Mouse (Mus musculus) thymus, adult 2 months (tissue): ENCODE measurements around the gene Taf1d. TPM values are rescaled to one million over a fixed set of nuclear protein-coding genes. Genes with fewer than 3 reads are reported as not detected.
A peak's percentile ranks its signal among the peaks of the same experiment; 100 is the strongest.

Source experiments
- DNase-seq: peaks from one replicate; pipeline ENCODE4 v3.0.0; 2021
- H3K27ac ChIP-seq: fragments of 200-500 bp; 2 replicates; pipeline ENCODE4 v1.5.1; 2012; ENCODE audit warnings: low read length, control low read depth; ENCODE audit not compliant: control insufficient read depth, insufficient read depth
- H3K27me3 ChIP-seq: fragments of 200-500 bp; 2 replicates; pipeline ENCODE4 v1.6.1; 2012; ENCODE audit warnings: mild to moderate bottlenecking, low read length, moderate library complexity, mixed read lengths; ENCODE audit not compliant: control insufficient read depth, insufficient read depth
- H3K36me3 ChIP-seq: fragments of 200-500 bp; 2 replicates; pipeline ENCODE4 v1.6.1; 2012; ENCODE audit warnings: mild to moderate bottlenecking, low read length, moderate library complexity; ENCODE audit not compliant: control insufficient read depth, insufficient read depth
- H3K4me1 ChIP-seq: fragments of 200-500 bp; replicated peaks from 2 replicates; pipeline ENCODE4 v1.6.1; 2012; ENCODE audit warnings: low read length; ENCODE audit not compliant: control insufficient read depth, insufficient read depth
- H3K4me3 ChIP-seq: fragments of 200-500 bp; 2 replicates; pipeline ENCODE4 v1.5.1; 2012; ENCODE audit warnings: mild to moderate bottlenecking, low read length, control low read depth, moderate library complexity; ENCODE audit not compliant: control insufficient read depth, insufficient read depth
- CTCF ChIP-seq: fragments of 200-500 bp; IDR thresholded peaks from 2 replicates; pipeline ENCODE4 v1.5.1; 2012; ENCODE audit warnings: mild to moderate bottlenecking, control low read depth, low read length, moderate library complexity, borderline replicate concordance; ENCODE audit not compliant: control insufficient read depth, poor library complexity, insufficient read depth; ENCODE audit errors: extremely low read depth
- POLR2A ChIP-seq: fragments of 200-500 bp; IDR thresholded peaks from 2 replicates; pipeline ENCODE4 v1.6.1; 2012; ENCODE audit warnings: mild to moderate bottlenecking, low read length, control low read depth, moderate library complexity; ENCODE audit not compliant: control insufficient read depth, poor library complexity, insufficient read depth; ENCODE audit errors: extremely low read depth
- WGBS: fragments of 180-500 bp; shearing (Covaris S2); methylation state at CpG from one replicate; pipeline ENCODE4 v1.1.7; 2018; 5-methylcytosine and 5-hydroxymethylcytosine counted together
- polyA plus RNA-seq: library from polyadenylated mRNA; depleted of rRNA; stranded (reverse); fragments of >200 nt; gene quantifications from 2 replicates; pipeline ENCODE4 v1.2.3, GENCODE M21; 2012

Gene Taf1d
- polyA plus RNA-seq, 1 experiment = 48.9 TPM

DNA sequence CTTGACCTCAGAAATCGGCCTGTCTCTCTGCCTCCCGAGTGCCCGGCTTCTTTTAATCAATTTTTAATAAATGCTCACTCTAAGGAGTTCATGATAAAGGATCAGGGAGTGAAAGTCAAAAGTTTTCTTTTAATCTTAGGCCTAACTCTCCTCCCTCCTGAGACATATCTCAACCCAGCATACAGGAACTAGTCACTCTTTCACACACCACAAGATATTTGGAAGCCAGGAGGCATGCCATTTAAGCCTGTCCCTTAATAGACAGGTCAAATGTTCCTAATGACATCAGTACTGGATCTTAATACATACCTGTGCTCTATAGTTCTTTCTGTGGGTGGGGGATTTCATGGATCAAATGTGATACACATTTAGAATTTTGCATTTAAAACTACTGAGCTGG is 27.7 kb upstream of the Taf1d start:
- H3K36me3 ChIP-seq = peaks cover 27% of the 10 kb centered on the region
- H3K4me3 ChIP-seq = no peak overlapping the region
- no peak for DNase-seq
- WGBS = 96% methylated on average over 3 of the region's 3 CpGs
- no peaks in the 10 kb centered on the region for H3K27me3 ChIP-seq
- H3K27ac ChIP-seq = no peak overlapping the region
- peaks cover 5% of the 10 kb centered on the region for H3K4me1 ChIP-seq
- no peak for TF ChIP-seq CTCF
- TF ChIP-seq POLR2A = no peak

DNA sequence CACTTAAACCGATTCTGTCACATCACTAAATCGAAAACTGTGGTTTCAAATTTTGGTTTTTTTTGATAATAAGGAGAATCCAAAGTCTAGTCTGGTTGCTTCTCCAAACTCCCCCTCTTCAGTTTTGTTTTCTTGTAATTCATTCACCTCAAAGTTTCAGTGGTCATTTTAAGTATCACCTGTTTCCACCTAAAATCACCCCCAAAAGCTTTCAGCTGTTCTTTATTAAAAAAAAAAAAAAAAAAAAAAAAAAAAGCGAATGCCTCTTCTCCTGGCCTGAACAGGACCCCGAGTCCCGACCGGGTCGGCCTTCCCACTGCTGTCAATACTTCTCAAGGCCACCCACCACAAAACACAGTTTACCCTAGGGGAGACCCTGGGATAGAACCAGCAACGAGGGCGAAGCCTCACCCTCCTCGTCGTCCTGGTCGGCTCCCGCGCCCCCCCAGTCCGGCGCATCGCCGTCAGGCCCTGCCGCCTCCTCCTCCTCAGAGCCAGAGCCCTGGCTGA is 26.8 kb upstream of the Taf1d start:
- WGBS = 3% methylated on average over 19 of the region's 19 CpGs

DNA sequence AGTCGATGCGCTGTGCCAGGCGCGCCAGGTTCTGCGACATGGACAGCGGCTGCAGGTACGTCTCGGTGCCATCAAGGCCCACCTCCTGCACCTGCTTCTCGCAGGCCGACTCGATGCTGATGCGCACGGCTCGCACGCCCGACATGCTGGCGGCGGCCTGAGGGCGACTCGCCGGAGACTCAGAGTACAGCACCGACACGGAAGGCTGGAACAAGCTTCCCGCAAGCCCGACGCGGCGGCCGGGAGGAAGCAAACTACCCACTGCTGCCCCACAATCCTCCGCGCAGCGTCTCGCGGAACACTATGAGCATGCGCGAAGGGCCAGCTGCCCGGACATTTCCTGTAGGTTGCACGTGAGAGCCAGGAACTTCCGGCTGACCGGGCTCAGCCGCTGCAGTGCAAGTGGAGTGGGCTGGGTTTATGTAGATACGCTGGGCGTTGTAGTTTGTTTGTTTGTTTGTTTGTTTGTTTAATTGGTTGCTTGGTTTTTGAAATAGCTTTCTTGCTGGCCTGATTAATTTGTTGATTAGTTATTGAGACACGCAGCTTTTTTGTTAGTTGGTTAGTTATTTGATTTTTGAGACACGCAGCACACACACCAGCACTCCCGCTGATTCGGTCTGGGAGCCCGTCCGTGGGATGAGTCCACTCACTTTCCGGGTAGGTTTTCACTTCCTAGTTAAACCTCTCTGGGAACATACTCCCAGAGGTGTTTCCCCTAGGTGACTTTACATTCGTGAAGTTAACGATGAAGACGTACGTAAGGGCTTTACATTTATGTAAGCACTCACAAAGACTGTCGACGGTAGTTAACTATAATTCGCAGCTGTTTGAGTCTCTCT is 26.1 kb upstream of the Taf1d start, which contains the start of gene Med17:
Gene Med17 (minus strand): TSS at position 283 of the 842 bp plus-strand sequence.
- Histone ChIP-seq H3K4me3 (peak within 1 kb of the TSS; percentile 71), H3K4me1 (peaks cover 5% of the 10 kb centered on the region), H3K27ac (peak within 1 kb of the TSS; percentile 8; the same call in 1 of the 2 replicates), H3K36me3 (peaks cover 13% of the 10 kb centered on the region), H3K27me3 (no peaks in the 10 kb centered on the region)
- DNase-seq = peak; percentile 92
- TF ChIP-seq POLR2A = no peak
- TF ChIP-seq CTCF = peak; percentile 51; the same call in 1 of the 2 replicates
- under 1% methylated on average over 57 of the region's 57 CpGs for WGBS

More for the DNA sequence above, 26.8 kb upstream of the Taf1d start:
- peak overlapping the region; percentile 71 for H3K4me3 ChIP-seq
- TF ChIP-seq CTCF (no peak), POLR2A (no peak)
- peaks cover 18% of the 10 kb centered on the region for H3K36me3 ChIP-seq
- peaks cover 5% of the 10 kb centered on the region for H3K4me1 ChIP-seq
- H3K27ac ChIP-seq = no peak overlapping the region; the same call in 1 of the 2 replicates
- DNase-seq = no peak
- no peaks in the 10 kb centered on the region for H3K27me3 ChIP-seq

DNA sequence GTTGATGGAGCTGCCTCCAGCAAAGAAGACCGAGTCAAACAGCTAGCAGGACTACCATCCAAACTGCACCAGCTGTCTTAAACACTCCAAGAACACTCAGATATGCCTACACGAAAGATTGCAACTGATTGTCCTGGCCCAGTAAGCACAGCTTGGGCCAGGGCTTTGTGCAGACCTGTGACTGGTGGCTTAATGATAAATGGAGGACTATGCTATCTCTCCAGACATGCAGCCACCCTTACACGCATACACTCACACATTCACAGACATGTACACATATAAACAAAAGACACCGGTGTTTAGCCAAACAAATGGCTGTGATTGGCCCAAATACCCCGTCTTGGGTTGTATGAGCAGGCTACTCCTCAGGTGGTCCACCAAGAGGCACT is 25.5 kb upstream of the Taf1d start:
- Histone ChIP-seq H3K4me3 (no peak overlapping the region; the same call in 1 of the 2 replicates), H3K36me3 (peaks cover 6% of the 10 kb centered on the region), H3K27ac (no peak overlapping the region), H3K27me3 (no peaks in the 10 kb centered on the region), H3K4me1 (peaks cover 5% of the 10 kb centered on the region)
- TF ChIP-seq CTCF (no peak), POLR2A (no peak)
- peak; percentile 2 for DNase-seq
- 60% methylated on average over 5 of the region's 5 CpGs for WGBS

DNA sequence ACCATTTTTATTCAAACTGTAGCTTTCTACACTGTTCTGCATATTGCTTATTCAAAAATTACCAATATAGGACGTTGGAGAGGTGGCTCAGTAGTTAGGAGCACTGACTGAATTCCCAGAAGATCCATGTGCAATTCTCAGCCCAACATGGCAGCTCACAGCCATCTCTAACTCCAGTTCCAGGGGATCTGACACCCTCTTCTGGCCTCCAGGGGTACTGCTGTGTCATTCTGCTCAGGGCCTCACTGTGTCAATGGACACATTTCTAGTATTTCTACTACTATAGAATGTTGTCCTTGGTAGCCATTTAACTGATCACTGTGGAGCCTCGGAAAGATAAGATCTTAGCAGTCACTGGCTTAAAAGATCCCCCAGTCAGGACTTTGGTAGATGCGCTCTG is 20.6 kb upstream of the Taf1d start:
- Histone ChIP-seq H3K4me1 (peaks cover 3% of the 10 kb centered on the region), H3K27ac (no peak overlapping the region), H3K4me3 (no peak overlapping the region), H3K36me3 (no peaks in the 10 kb centered on the region), H3K27me3 (no peaks in the 10 kb centered on the region)
- peak; percentile 24 for DNase-seq
- 94% methylated on average over 3 of the region's 3 CpGs for WGBS
- TF ChIP-seq POLR2A = no peak
- TF ChIP-seq CTCF = no peak

DNA sequence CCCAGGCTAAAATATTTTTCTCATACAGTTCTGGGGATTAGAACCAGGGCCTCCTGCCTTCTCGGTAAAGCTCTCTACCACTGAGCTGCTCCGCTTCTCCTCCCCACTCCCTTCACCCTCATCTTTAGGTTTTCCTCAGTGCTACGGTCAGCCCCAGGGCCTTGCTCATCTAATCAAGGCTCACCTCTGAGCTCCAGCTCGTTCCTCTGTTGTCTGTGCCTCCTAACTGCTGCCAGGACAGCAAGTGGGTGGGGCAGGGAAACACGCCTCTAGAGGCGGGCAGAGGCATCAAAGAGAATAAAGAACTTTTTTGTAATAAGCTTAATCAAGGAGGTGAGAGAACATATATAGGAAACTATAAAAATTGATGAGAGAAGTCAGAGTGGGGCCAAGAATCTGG is 18.2 kb upstream of the Taf1d start:
- no peak for DNase-seq
- no peak overlapping the region for H3K4me3 ChIP-seq
- no peaks in the 10 kb centered on the region for H3K27me3 ChIP-seq
- H3K4me1 ChIP-seq = no peaks in the 10 kb centered on the region; the same call in 1 of the 2 replicates
- WGBS = 82% methylated on average over 6 of the region's 6 CpGs
- no peaks in the 10 kb centered on the region for H3K36me3 ChIP-seq
- H3K27ac ChIP-seq = no peak overlapping the region
- TF ChIP-seq CTCF (no peak), POLR2A (no peak)
